Comparison of ENCODE assay signal across 8 mouse cellular contexts in genomic region chr17:44709516-44710252, GRCm38 (mm10).
DNase-seq lines count a peak whose midpoint lies in the region; ATAC-seq and TF ChIP-seq lines count a peak whose summit lies in the region.

No protein-coding gene starts in this region.

- peak; percentile 62 for ATAC-seq in frontal cortex, adult (ENCODE audit: low TSS enrichment)
- no peak for ATAC-seq in hindbrain, postnatal 0 days
- ATAC-seq in inflammation-experienced regulatory T-cells, adult 6 months = no peak

- no peak overlapping the region for H3K4me3 ChIP-seq in hindbrain, postnatal 0 days (ENCODE audit: low read length)

- no peak overlapping the region for H3K4me2 ChIP-seq in hindbrain, postnatal 0 days (ENCODE audit: low read depth, low read length)

- H3K36me3 ChIP-seq in hindbrain, postnatal 0 days (ENCODE audit: insufficient read depth, low read length) = no peaks in the 10 kb centered on the region

- H3K9ac ChIP-seq in hindbrain, postnatal 0 days (replicated peaks; ENCODE audit: low read length) = no peak overlapping the region

- intact Hi-C loops in left cerebral cortex, postnatal 10 days (cut with DNase I) = no loop called here

- peaks cover 5% of the 10 kb centered on the region; the same call in 1 of the 2 replicates for H3K4me1 ChIP-seq in hindbrain, postnatal 0 days (ENCODE audit: insufficient read depth, low read length)

- peak; percentile 32 to 76 for DNase-seq in urinary bladder, adult 18-20 months (ENCODE audit: low spot score in 2 of 2)
- DNase-seq in urinary bladder, adult 2 months (ENCODE audit: low spot score) = no peak
- peak; percentile 56 for DNase-seq in hindbrain, postnatal 0 days (ENCODE audit: low spot score)
- peak; percentile 52 to 64 for DNase-seq in left cerebral cortex, postnatal 10 days (ENCODE audit: extremely low spot score in 1 of 2, low spot score in 2 of 2)
- DNase-seq in mesoderm, embryonic 11.5 days (ENCODE audit: low read depth, low spot score) = peak; percentile 42
- DNase-seq in thymus, postnatal 10 days (ENCODE audit: low spot score in 2 of 2) = no peak

- no peak overlapping the region for H3K27ac ChIP-seq in hindbrain, postnatal 0 days

- H3K27me3 ChIP-seq in hindbrain, postnatal 0 days (ENCODE audit: insufficient read depth, low read length) = no peaks in the 10 kb centered on the region

- TF ChIP-seq CTCF in hindbrain, postnatal 0 days (IDR thresholded peaks at IDR 0.05; ENCODE audit: low read depth) = no peak

- H3K9me3 ChIP-seq in hindbrain, postnatal 0 days (ENCODE audit: low read length) = no peaks in the 10 kb centered on the region

- 32% methylated on average over 11 of the region's 11 CpGs for WGBS in hindbrain, postnatal 0 days

Comparison
In these comparisons a context has a peak if more than half of its experiments do, and no peak if none do; other contexts are left out.
1. DNase-seq: peak in urinary bladder, adult 18-20 months (2 of 2), hindbrain, postnatal 0 days (single experiment), left cerebral cortex, postnatal 10 days (2 of 2) and mesoderm, embryonic 11.5 days (single experiment); none in urinary bladder, adult 2 months (single experiment) and thymus, postnatal 10 days (0 of 2).